8 mouse cellular contexts compared by ENCODE assay signal in genomic region chr7:80078792-80079301, GRCm38 (mm10). TPM values are rescaled to one million over a fixed set of nuclear protein-coding genes. Genes with fewer than 3 reads are reported as not detected.
DNase-seq lines count a peak whose midpoint lies in the region; ATAC-seq lines count a peak whose summit lies in the region.

No protein-coding gene starts in this region.

- no peak overlapping the region for H3K4me3 ChIP-seq in intestine, embryonic 15.5 days (replicated peaks)
- H3K4me3 ChIP-seq in limb, embryonic 10.5 days = no peak overlapping the region

- no peaks in the 10 kb centered on the region for H3K9me3 ChIP-seq in intestine, embryonic 15.5 days
- no peaks in the 10 kb centered on the region for H3K9me3 ChIP-seq in limb, embryonic 10.5 days (replicated peaks)

- H3K36me3 ChIP-seq in intestine, embryonic 15.5 days = peaks cover 17% of the 10 kb centered on the region
- peaks cover 31% of the 10 kb centered on the region for H3K36me3 ChIP-seq in limb, embryonic 10.5 days

- H3K4me2 ChIP-seq in intestine, embryonic 15.5 days (replicated peaks) = peak overlapping the region; percentile 29

- intact Hi-C loops in gastrocnemius, postnatal 36 days (cut with DNase I) = loop anchor here (5.0 kb wide), 1 partner anchor 52 kb away; no protein-coding TSS in a partner anchor

- 15% methylated on average over 14 of the region's 14 CpGs for WGBS in intestine, embryonic 15.5 days
- WGBS in limb, embryonic 10.5 days = 36% methylated on average over 14 of the region's 14 CpGs

- peak; percentile 83 for DNase-seq in adrenal gland, postnatal 10 days
- DNase-seq in gastrocnemius, postnatal 36 days = peak; percentile 79 to 83
- DNase-seq in limb, embryonic 10.5 days (ENCODE audit: low spot score) = peak; percentile 64
- peak; percentile 69 for DNase-seq in right cerebral cortex, postnatal 14 days
- no peak for DNase-seq in thymus, postnatal 0 days (ENCODE audit: low spot score)

- no peaks in the 10 kb centered on the region for H3K27me3 ChIP-seq in intestine, embryonic 15.5 days (replicated peaks)
- H3K27me3 ChIP-seq in limb, embryonic 10.5 days (ENCODE audit: low read depth, poor library complexity, severe bottlenecking) = no peaks in the 10 kb centered on the region

- peaks cover 49% of the 10 kb centered on the region for H3K4me1 ChIP-seq in intestine, embryonic 15.5 days (replicated peaks)
- H3K4me1 ChIP-seq in limb, embryonic 10.5 days = peaks cover 55% of the 10 kb centered on the region

- H3K9ac ChIP-seq in intestine, embryonic 15.5 days = 0 out of 2 replicates have a peak overlapping the region, but pooled peaks have one; percentile 1

- H3K27ac ChIP-seq in intestine, embryonic 15.5 days = peak overlapping the region; percentile 82
- H3K27ac ChIP-seq in limb, embryonic 10.5 days = peak overlapping the region; percentile 81

- peak; percentile 66 for ATAC-seq in common myeloid progenitor, adult 5-6 weeks (replicated peaks; ENCODE audit: low read depth, poor library complexity, severe bottlenecking)
- ATAC-seq in intestine, embryonic 15.5 days = peak; percentile 48
- ATAC-seq in megakaryocyte-erythroid progenitor cell, adult 5-6 weeks (replicated peaks; ENCODE audit: low FRiP score, low TSS enrichment, poor library complexity, severe bottlenecking) = peak; percentile 27; the same call in 1 of the 2 replicates

RNA-seq across cellular contexts. Expression of gene Idh2, which starts 36.3 kb away (rescaled TPM):
- 100 to 1,000 TPM; 386 to 496 TPM for total RNA-seq in adrenal gland, postnatal 10 days (2021)
- 233 and 240 TPM in 2 replicates for total RNA-seq in common myeloid progenitor, adult 5-6 weeks (2017)
- total RNA-seq in gastrocnemius, postnatal 36 days (2021) = 100 to 1,000 TPM; 186 to 375 TPM
- 520 and 568 TPM in 2 replicates for polyA plus RNA-seq in intestine, embryonic 15.5 days (2015; fragmentation: Nextera tagmentation; extraction: Ambion mirVana)
- 533 and 582 TPM in 2 replicates for polyA plus RNA-seq in limb, embryonic 10.5 days (2016; fragmentation: Nextera tagmentation; extraction: Ambion mirVana)
- total RNA-seq in megakaryocyte-erythroid progenitor cell, adult 5-6 weeks (2014; fragmentation: Nextera tagmentation) = 80.7 and 102 TPM in 2 replicates
- 117 and 132 TPM in 2 replicates for total RNA-seq in megakaryocyte-erythroid progenitor cell, adult 5-6 weeks (2017)
- 322 and 332 TPM in 2 replicates for polyA plus RNA-seq in thymus, postnatal 0 days (2015; fragmentation: Nextera tagmentation; extraction: Ambion mirVana)

RNA-seq across cellular contexts. Expression of gene Zfp710, which starts 54.2 kb away (rescaled TPM):
- total RNA-seq in adrenal gland, postnatal 10 days (2021) = 10 to 100 TPM; 18.7 to 26.9 TPM
- 17.8 and 20.4 TPM in 2 replicates for total RNA-seq in common myeloid progenitor, adult 5-6 weeks (2017)
- total RNA-seq in gastrocnemius, postnatal 36 days (2021) = 10 to 100 TPM; 24.2 to 26.5 TPM
- 13.5 and 13.6 TPM in 2 replicates for polyA plus RNA-seq in intestine, embryonic 15.5 days (2015; fragmentation: Nextera tagmentation; extraction: Ambion mirVana)
- polyA plus RNA-seq in limb, embryonic 10.5 days (2016; fragmentation: Nextera tagmentation; extraction: Ambion mirVana) = 19.4 and 19.7 TPM in 2 replicates
- total RNA-seq in megakaryocyte-erythroid progenitor cell, adult 5-6 weeks (2014; fragmentation: Nextera tagmentation) = 7.1 and 9.0 TPM in 2 replicates
- total RNA-seq in megakaryocyte-erythroid progenitor cell, adult 5-6 weeks (2017) = 6.2 and 10.3 TPM in 2 replicates
- 6.5 and 7.3 TPM in 2 replicates for polyA plus RNA-seq in thymus, postnatal 0 days (2015; fragmentation: Nextera tagmentation; extraction: Ambion mirVana)
